Mouse (Mus musculus) retina, postnatal 1 day (tissue): ENCODE data around the gene Gm26727.
"Not testable (repeated sequence)": the region's sequence is repeated elsewhere in the genome, so short reads cannot be mapped to it uniquely, and the experiment has no call there.

Source experiments
- DNase-seq: peaks from one replicate; pipeline ENCODE4 v3.0.0-alpha.2; 2012

The Gm26727 gene

GRCm38 (mm10) chr2:67433081-67433480, at the start of gene Gm26727:
Gm26727 (minus strand) TSS chr2:67433181.
- DNase-seq: no peak

DNA sequence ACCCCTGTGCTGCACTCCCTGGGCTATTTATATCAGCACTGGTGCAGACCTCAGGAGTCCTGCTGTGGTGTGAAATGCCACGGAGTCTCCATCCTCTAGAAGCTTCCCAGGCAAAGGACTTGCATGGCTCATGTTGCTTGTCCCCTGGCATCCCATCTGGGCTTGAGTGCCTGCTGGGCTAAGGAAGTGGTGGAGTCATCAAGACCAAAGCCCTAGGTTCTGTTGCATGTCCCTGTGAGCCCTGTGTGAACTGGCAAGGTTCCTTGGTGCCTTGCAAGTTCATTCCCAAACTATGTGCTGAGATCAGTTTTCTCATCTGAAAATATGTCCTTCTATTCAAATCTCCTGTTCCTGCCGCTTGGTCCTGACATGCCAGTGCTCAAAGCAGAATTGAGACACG, 48.1 kb upstream of the Gm26727 start:
- no peak for DNase-seq

- DNase-seq: peak; percentile 68
Observed at GRCm38 (mm10) chr2:67477753-67478152, 44.8 kb upstream of the Gm26727 start.

DNA sequence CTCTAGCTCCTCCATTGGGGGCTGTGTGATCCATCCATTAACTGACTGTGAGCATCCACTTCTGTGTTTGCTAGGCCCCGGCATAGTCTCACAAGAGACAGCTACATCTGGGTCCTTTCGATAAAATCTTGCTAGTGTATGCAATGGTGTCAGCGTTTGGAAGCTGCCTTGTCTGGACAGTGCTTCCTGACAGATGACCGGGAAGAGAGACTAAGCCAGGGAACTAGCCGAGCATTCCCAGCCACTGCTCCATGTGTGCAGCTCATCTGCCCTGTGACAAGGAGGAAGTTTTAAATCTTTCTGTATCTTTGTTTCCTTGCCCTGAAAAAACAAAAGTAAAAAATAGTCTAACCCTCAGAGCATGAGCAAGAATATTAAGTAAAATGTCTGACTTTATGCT, 37.0 kb upstream of the Gm26727 start:
- DNase-seq: not testable (repeated sequence)

- DNase-seq: no peak
Observed at GRCm38 (mm10) chr2:67467036-67467435, 34.1 kb upstream of the Gm26727 start.

DNA sequence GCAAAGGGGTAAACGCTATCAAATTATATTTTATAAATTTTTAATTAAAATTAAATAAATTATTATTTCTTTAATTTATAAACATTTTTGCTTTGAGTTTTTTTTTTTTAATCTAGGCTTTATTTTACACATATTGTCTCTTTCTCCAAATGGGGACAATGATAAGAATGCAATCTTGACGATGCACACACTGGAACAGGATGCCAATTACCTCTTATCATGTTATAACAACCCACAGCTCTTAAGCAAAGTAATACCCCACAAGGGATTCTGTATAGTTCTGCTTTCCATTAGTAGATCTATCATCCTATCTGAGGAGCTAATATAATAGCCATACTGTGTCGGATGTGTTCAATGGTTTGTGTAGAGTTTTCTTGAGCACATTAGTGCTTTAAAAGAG, 27.9 kb upstream of the Gm26727 start:
- DNase-seq: no peak

GRCm38 (mm10) chr2:67447206-67447605, 14.2 kb upstream of the Gm26727 start:
- no peak for DNase-seq

- no peak for DNase-seq
Observed at GRCm38 (mm10) chr2:67446772-67447171, 13.8 kb upstream of the Gm26727 start.

DNA sequence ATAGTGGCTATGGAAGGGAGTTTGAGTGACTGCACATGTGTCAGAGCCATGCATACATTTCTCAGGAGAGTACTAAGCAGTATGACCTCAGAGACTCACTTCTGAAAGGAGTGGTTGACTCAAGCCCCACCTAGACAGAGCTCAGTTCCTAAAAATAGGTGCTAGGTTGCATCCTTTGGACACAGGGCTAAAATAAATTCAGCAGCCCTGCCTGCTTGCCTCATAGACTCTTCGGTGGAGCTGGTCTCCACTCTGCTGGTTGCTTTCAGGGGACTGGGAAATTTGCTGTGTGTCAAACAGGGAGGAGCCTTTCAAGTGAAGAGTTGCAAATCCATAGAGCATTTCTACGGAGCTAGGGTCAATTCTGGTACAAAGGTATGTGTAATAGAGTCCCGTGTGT, 12.8 kb upstream of the Gm26727 start, which contains the start of gene Xirp2:
Gene Xirp2, plus strand, starts transcription at position 223 of the 400 bp plus-strand sequence.
- DNase-seq: no peak

- DNase-seq: no peak
Observed at GRCm38 (mm10) chr2:67438309-67438708, 5.3 kb upstream of the Gm26727 start.

DNA sequence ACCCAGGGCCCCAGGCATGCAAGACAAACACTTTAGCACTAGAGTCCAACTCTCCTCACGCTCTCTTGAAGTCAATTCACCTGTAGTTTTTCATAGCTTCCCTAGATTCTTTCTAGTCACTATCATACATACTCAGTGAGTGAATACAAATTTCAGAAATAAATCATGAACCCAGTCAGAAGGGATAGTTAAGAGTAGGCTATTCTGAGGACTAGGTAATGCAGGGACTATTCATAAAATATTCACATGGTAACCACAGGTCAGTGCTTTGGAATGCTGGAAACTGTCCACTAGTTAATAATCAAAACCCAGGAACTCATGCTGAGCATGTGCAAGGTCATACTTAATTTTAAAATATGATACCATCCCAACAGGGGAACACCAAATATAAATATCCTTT, 10.2 kb downstream of the Gm26727 start:
- no peak for DNase-seq

DNA sequence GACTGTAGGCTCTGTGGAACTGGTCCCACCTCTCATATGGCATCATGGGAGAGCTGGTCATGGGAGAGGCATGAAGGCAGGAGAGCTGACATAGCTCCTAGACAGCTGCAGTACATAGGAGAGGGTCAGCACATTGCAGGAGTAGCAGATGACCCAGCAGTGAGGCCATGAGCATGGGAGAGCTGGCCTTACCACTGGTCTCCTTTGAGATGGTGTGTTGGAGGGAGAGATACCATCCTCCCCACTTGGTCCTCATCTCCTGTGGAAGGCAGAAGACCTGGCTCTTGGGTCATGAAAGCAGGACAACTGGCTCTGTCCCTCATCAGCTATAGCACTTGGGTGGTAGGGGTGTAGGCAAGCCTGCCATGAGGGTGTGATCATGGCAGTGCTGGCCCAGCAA, 12.1 kb downstream of the Gm26727 start:
- DNase-seq: no peak

DNA sequence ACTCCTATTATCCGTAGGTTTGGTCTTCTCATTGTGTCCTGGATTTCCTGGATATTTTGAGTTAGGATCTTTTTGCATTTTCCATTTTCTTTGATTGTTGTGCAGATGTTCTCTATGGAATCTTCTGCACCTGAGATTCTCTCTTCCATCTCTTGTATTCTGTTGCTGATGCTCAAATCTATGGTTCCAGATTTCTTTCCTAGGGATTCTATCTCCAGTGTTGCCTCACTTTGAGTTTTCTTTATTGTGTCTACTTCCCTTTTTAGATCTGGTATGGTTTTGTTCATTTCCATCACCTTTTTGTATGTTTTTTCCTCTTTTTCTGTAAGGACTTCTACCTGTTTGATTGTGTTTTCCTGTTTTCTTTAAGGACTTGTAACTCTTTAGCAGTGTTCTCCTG, 19.6 kb downstream of the Gm26727 start, which contains the start of gene Gm21830:
Gene Gm21830, plus strand, starts transcription at position 301 of the 400 bp plus-strand sequence.
- not testable (repeated sequence) for DNase-seq
